Mouse (Mus musculus) cerebellum, adult 18-20 months (tissue): Measurements from ENCODE around the gene Ppp1r16b.
A peak's percentile ranks its signal among the peaks of the same experiment; 100 is the strongest.

Experiments
- DNase-seq, 2 experiments: peaks; one replicate each; pipeline ENCODE4 v3.0.0; 2021

The Ppp1r16b gene

DNA sequence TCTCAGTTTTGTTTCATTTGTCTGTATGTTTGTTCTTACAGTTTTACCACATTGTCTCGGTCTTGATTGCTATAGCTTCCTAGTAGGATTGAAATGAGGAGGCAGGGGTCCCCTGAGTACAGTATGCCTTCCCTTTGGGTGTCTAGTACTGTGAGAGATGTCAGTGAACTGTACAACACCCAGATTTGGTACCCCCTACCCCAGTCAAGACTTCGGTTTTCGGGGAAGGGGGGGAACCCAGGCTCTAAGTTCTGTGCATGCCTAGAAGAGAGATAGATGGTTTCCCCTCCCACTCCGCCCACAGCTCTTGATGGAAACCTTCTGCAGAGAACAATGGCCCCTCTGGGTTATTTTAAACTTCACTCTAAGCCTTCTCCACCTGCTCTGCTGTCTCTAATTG, at the start of gene Ppp1r16b:
Gene Ppp1r16b, plus strand, starts transcription at position 301 of the 400 bp plus-strand sequence.
- no peak for DNase-seq

DNA sequence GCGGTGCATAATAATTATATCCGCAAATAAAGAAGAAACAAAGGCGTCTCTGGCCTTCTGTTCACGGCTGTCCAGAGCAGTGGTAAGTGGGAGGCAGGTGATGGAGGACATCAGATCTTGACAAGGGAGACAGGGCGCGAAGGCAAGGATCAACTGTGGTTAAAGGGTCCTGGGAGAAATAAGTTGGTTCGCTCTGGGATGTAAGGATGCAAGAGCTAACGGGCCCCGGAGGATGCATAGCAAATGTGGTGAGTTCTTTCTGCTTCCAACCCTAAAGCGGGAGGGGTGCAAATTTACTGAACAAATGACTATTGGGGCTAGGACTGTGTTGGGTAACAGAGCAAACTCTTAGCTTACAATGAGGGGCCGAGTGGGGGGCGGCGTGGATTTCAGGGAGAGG, 49.5 kb upstream of the Ppp1r16b start:
- DNase-seq = no peak

DNA sequence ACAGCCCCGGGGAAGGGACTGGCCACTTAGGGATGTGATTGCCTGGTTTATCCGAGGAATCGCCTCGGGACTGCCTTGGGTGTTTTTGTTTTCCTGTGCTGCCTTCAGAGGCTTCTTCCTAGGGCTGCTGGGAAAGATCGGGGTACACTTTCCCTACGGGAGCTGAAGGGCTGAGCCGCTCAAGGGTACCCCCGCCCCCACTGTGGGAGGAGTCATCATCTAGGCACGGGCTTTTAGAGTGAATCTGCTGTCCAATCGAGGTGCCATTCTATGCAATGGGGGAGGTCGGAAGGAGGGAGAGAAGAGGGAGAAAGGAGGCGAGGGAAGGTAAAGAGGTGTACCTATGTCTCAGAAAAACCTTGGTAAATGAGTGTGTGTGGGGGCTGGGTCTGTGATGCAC, 48.9 kb upstream of the Ppp1r16b start:
- DNase-seq = peak in 1 of 2 experiments; percentile 30

DNA sequence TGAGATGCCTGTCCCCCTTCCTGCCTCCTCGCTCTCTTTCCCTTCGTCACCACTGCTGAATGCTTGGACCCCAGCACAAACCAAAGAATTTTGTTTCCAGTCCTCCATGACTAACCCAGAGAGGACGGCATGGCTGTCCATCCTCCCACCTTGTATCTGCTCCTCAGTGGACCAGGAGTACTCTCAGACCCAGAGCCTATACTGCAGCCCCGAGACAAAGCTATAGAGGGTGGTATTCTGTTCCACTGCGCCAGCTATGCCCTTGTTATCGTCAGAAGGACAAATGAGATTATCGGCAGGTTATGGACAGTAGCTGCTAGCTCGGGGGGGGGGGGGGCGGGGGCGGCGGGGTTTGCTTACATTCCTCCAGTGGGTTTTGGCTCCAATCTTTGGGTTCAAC, 48.4 kb upstream of the Ppp1r16b start:
- DNase-seq = no peak

- DNase-seq = peak; percentile 94 to 96
Observed at GRCm38 (mm10) chr2:158624718-158625222, 40.4 kb upstream of the Ppp1r16b start, which contains the start of gene Actr5. TSS of gene Actr5 (plus strand) at chr2:158624888.

DNA sequence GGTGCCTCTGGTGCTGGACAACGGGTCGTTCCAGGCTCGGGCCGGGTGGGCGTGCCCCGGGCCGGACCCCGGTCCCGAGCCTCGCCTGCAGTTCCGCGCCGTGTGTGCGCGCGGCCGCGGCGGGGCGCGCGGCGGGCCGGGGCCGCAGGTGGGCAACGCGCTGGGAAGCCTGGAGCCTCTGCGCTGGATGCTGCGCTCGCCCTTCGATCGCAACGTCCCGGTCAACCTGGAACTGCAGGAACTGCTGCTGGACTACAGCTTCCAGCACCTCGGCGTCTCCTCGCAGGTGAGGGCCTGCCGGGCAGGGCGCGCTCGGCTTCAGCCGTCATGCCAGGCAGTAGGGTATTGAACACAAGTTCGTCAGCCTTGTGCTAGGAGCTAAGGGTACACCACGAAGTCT, 40.0 kb upstream of the Ppp1r16b start:
- no peak for DNase-seq

GRCm38 (mm10) chr2:158625697-158626096, 39.5 kb upstream of the Ppp1r16b start:
- no peak for DNase-seq

DNA sequence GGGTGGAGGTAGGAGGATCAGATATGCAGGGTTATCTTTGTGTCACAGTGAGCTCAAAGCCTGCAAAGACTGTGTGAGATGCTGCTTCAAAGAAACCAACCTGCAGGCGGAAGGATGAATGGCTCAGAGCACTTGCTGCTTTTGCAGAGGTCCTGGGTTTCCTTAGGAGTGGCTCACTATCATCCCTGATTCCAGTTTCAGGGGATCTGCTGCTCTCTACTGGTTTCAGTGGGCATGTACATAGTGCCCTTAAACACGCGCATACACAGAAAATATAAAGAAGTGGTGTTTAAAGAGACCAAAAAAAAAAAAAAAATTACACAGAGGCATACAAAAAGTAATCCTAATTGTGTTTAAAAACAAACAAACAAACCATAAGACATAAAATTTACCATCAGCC, 36.3 kb upstream of the Ppp1r16b start:
- no peak for DNase-seq

DNA sequence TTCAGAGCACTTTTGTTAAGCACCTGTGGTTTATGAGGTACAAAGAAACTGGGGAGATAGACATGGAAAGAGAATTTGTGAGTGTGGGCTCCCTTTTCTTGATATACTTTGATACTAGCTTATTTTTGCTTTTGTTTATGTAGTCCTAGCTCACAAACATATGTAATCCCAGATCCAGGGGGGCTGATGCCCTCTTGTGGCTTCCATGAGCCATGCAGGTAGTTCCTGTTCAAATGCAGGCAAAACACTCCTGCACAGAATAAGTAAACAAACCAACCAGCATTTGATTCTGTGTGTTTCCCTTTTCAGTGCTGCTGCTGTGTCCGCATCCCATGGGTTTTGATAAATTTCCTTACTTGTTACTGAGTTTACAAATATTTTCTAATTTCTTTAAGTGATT, 35.8 kb upstream of the Ppp1r16b start:
- DNase-seq = peak in 1 of 2 experiments; percentile 44

GRCm38 (mm10) chr2:158631873-158632272, 33.3 kb upstream of the Ppp1r16b start:
- no peak for DNase-seq

DNA sequence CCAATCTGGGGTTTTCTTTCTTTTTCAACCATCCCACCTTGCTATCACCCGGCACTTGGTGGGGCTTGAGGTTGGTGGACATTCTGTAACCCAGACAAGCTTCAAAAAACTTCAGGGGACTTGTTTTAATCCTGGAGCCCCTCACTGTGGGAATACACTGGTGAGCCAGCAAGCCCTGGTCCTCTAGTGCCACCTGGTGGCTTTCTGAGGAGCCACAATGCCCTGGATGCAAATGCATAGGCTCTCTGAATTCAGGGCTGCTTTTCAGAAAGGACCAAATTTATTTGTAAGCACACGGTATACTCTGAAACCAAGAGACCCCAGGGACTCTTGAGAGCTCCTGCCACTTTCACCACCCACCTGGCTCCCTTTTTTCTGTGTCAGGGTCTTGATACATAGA, 23.3 kb upstream of the Ppp1r16b start:
- DNase-seq = peak; percentile 62 to 69

DNA sequence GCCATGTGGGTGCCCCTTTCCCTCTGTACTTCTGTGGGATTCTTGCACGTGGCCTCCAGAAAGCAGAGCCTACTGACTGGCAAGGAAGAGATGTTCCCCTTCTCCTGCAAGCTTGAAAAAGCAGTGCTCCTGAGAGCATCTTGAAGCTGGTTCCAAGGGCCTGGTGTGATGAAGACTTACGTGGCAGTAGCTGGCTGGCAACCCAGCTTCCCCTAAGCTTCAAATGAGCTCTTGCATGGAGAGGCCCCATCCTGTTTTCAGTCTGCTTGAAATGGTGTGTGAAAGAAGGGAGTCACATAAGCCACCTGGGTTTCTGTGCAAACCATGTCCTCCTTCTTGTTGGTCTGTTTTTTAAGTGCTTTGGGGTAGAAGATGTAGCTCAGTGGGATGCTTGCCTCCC, 22.6 kb upstream of the Ppp1r16b start:
- DNase-seq = no peak

DNA sequence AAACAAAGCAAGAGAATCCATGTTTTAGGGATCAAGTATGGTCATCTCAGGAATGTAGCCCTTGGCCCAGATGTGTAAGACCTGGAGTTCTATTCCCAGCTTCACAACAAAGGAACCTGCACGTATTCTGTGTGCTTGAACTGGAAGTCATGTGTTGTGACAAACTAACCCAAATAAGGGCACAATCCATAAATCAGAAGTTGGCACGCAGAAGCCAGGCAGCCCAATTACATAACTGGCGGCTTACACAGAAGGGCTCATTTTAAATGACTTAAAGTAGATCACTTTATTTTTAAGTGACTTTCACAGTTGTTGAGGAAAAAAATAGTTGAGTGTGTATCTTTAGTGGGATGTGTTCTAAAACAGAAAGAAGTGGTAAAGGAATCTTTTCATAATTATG, 21.4 kb upstream of the Ppp1r16b start:
- DNase-seq = no peak

DNA sequence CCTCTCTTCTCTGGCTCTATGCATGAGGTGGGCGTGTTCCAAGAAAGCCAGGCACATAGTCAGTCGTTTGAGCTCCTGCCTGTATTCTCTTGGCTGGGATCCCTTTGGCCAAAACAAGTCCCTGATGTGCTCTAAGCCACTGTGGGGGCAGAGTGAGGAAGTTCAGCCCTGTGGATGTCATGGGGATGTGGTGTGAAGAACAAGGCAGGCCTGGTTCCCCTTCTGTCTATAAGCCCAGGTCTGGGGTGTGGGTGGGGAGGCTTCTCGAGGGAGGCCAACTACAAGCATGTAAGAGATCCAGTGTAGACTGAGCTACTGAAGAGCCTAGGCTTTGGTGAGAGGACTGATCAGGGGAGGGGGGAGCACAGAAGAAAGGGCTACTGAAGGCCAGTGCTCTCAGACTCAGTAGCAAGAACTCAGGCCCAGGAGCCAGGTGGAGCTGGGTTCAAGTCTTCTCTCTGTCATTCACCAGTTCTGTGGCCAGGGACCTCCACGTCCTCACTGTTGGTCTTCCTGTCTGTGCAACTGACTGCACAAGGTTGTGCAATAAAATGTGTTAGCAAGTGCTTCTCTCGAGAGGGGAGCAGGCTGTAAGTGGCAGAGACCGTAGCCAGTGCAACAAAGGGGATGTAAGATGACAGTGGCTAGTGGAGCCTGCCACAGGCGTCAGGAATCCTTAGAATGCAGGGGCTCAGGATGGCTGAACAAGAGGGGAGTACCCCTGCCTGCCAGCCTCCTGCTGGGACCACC, 13.9 kb upstream of the Ppp1r16b start:
- no peak for DNase-seq

DNA sequence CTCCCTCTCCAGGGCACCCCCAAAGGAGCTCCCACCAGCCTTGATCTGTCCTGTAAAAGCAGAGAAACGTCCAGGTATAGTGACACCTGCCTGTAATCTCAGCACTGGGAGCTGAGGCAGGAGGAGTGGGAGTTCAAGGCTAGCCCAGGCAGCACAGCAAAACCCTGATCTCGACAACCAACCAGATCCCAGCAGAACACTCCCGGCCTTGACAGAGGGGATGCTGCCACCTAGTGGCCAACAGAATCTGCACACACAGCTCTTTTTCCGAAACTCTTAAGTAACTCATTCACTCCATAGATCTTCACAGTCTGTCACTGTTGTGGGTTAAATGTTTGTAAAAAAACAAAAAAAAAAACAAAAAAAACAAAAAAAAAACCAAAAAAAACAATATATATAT, 12.2 kb upstream of the Ppp1r16b start:
- peak; percentile 66 to 75 for DNase-seq

DNA sequence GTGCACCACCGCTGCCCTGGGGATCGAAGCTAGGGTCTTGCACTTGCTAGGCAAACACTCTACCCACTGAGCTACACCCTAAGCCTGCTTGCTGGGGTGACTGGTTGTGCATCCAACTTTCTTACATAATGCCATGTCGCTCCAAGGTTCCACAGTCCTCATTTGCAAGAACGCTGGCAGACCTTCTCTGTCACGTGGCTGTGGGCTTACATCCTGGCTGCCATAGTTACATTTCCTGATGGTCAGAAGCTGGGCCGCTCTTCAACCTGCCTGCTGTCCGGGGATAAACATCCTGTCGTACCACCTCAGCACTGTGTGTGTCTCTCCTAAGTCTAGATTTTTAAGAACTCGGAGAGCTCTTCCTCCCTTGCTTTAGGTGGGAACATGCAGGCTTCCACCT, 10.5 kb upstream of the Ppp1r16b start:
- DNase-seq = no peak

- DNase-seq = no peak
Observed at GRCm38 (mm10) chr2:158655806-158656205, 9.4 kb upstream of the Ppp1r16b start.

DNA sequence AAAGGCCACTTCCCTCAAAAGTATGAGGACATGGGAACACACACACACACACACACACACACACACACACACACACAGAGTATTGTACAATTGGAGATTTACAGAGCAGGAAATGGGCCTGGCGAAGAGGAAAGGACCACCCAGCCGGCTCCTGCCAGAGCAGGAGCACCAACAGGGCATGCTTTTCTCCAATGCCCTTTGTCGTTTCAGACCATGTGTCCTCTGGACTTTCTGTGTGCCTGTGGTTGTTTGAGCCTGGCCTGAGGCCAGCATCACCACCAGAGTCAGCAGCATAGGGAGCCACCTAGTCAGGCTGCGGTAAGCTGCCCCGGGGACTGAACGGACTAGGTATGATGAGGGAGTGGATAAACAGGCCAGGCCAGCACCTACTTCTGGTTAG, 6.4 kb upstream of the Ppp1r16b start:
- DNase-seq = no peak

- no peak for DNase-seq
Observed at GRCm38 (mm10) chr2:158659346-158659745, 5.9 kb upstream of the Ppp1r16b start.

DNA sequence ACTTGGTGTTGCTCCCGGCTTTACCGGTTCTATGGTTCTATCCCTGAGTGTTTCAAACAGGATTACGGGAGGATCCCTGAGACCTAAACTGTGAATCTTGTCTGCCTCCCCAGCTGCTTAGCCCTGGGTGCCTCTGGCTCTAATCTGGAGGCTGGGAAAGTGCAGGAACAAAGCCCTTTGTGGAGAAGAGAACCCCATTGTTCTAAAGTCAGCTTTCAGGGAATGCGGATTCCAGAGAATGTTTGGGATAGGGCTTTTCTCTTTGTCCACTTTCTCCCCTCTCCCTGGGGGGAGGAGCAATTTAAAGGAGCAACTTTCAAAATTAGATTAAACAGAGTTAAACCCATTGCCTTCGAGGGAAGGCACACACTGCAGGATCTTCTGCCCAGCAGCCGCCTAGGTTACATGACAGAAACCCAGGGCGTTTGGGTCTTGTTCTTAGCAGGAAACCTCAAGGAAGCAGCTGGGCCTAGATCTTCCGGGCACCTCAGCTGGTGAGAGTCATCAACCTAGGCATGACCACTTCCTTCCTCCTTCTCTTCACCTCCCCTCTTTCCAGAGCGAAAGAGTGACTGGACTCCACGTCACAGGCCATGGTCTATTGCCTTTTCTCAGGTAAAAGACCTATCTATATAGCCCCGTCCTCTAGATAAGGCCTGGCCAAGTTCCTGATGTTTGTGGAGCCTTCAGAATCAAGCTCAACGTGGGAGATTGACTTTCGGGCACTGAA, 1.0 kb downstream of the Ppp1r16b start:
- no peak for DNase-seq

DNA sequence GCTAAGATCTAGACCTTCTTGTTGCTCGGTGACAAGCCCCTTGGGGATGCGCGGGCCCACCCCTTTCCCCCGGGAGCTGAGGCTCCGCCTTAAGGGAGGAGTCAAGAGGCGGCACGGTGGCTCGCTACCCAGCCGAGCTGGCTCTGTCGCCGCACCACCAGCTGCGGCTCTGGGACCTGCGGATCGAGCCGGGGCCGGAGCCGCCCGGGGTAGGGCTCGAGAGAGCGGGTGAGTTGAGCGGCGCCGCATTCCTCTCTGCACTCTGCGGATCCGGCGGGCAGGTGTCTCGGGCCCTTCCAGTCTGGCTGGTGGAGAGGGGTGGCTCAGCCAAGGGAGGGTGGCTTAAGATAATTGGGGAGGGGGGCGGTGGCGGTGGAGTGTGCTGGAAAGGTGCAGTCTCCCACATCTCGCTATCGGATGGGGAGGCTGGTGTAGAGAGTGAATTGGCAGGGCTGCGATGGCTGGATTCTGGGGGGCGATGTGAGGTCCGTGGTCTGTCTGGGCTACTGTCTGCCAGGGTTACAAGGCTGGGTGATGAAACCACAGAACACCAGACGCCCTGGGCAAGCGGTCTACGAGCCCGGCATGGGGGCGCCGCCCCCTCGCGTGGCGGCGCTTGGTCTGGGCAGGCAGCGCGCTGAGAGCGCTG, 1.9 kb downstream of the Ppp1r16b start:
- peak; percentile 22 to 25 for DNase-seq

DNA sequence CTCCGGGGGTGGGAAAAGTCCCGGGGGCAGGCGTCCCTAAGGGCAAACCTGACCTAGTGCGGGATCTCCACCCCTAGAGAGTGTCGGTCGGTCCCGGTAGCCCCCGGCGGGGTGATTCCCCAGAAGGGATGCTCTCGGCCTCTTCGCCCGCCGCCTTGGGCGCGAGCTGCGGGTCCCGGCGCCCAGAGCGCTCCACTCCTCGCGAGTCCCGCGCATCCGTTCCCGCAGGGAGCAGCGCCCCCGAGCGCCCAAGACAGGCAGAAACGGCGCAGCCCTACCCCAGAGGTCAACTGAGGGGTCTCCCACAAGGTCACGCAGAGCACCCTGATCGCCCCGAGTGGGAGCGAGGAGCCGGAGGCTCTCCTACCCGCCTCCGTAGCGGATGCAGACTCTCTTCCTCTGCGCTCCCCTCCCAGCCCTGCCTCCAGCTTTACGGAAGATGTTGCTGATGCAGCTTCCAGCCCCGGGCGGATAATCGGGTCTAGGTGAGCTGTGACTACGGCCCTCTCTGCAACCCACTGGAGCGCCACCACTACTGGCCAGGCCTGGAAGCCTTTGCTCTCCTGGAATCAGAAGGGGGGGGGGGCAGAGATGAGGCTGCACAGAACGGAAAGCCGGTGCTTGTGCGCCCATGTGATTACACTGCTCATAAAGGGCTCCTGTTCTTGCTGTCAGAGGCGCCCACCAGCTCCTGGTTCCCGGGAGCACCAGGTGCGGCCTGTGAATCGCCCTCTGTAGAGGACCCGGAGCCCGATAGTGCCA, 2.7 kb downstream of the Ppp1r16b start:
- peak; percentile 7 to 17 for DNase-seq
